Mouse (Mus musculus): ENCODE data around the gene Bfsp2.
A peak's percentile ranks its signal among the peaks of the same experiment; 100 is the strongest.
"Not testable (repeated sequence)": the region's sequence is repeated elsewhere in the genome, so short reads cannot be mapped to it uniquely, and the experiment has no call there.

The Bfsp2 gene

GRCm38 (mm10) chr9:103426425-103426824, 53.8 kb downstream of the Bfsp2 start:
- no peak for DNase-seq

DNA sequence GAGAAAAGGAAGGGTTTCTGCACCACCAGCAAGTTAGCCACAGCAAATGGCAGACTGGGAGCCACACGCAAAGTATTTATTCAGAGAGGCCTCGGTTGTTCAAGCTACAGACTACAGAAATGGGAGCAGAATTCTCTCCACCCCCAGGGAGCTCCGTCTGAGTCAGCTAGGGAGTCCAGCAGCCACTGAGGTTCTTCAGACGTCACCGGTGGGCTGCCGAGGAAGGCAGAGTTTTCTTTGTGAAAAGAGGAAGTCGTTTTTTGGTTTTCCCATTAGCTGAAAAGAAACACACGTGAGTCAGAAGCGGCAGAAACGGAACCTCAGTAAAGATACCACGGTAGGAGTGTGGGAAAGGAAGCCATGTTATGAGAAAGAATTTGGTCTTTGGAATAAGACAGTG, 55.4 kb downstream of the Bfsp2 start:
- DNase-seq, result no peak

DNA sequence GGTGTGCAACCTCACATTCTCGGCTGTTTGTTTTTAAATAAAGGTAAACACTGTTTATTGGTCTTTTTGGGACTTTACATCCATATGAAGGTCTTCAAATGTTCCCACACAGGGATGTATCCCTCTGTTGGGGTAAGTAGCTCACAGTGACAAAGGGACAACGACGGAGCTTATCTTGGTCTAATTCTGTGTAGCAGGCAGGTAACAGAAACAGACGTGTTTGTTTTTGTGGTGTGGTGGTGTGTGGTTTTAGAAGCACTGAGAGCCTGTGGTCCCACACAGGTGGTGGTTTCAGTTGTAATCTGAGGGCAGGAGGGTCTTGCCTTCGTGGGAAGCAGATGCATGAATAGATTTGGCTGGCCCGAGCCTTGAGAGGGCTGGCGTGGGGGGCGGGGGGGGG, 56.3 kb downstream of the Bfsp2 start:
- DNase-seq, result no peak

DNA sequence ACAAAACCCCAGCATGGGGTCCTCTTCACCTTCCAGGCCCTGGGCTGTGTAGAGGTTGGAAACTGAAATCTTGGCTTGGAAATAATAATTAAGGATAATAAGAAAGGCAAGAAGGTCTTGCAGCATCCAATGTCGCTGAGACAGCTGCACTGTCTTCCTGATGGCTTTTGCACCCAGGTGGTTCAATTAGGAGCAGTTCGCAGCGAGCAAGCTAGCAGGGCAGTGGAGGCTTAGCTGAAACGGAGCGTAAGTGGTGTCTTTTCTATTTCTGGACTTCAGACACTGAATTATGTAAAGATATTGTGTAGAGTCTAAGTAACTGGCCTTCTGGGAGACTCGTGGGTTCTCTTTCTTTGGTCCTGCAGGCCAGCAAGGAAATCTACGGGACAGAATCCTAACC, 56.8 kb downstream of the Bfsp2 start:
- no peak for DNase-seq

DNA sequence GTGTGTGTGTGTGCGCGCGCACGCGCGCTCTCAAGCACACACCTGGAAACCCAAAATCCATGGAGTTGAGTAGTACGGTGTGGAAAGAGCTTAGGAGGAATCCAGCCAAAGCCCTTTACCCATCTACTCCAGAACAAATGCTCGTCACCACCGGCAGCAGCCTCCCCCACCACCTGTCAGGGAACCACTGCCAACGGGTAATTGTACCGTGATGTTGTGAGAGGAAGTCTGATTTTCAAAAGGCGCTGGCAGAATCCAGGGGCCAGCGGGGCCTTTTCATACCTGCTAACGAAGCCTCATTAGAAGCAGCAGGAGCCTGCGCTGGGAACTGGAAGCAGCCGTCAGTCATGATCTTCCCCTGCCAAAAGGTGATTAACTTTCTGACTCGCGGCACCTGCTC, 57.4 kb downstream of the Bfsp2 start:
- DNase-seq, result peak; percentile 12

- no peak for DNase-seq
These were observed 59.4 kb downstream of the Bfsp2 start for GRCm38 (mm10) chr9:103420844-103421243.

- DNase-seq, result no peak
These were observed 61.4 kb downstream of the Bfsp2 start for GRCm38 (mm10) chr9:103418786-103419185.

DNA sequence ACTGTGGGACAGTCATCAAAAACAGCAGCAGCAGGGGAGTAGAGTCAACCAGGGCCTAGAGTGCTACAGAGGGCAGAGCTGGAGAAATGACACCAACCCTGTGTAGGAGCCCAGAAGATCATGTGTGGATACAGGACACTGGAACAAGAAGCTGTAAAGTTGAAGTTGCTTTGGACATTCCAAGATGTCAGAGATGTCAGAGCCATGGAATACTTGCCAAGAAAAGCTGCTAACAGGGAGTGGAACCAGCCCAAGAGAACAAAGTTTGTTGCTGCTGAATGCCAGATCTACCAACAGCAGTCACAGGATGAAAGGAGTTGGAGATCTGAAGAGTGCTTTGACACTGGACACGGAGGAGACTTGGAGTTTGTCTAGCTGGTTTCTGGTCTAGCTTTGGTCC, 62.0 kb downstream of the Bfsp2 start:
- not testable (repeated sequence) for DNase-seq

- DNase-seq, result no peak
These were observed 66.8 kb downstream of the Bfsp2 start for GRCm38 (mm10) chr9:103413457-103413856.

DNA sequence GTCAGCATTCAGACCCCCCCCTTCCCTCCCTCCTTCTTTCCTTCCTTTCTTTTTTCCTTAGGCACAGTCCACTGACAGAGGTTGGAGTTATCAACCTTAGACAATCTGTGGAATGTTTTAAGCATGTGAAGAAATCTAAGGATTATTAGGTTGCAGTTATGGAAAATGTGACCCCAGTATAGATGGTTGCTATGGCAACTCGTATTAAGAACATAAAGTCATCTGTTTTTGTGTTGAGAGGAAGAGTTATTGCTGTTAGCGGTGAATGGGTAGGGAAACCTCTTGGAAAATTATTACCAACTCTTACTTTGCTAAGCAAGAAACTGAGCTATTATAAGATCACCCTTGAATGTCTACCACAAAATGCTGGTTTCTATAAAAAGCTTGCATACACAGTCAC, 71.1 kb downstream of the Bfsp2 start:
- no peak for DNase-seq

DNA sequence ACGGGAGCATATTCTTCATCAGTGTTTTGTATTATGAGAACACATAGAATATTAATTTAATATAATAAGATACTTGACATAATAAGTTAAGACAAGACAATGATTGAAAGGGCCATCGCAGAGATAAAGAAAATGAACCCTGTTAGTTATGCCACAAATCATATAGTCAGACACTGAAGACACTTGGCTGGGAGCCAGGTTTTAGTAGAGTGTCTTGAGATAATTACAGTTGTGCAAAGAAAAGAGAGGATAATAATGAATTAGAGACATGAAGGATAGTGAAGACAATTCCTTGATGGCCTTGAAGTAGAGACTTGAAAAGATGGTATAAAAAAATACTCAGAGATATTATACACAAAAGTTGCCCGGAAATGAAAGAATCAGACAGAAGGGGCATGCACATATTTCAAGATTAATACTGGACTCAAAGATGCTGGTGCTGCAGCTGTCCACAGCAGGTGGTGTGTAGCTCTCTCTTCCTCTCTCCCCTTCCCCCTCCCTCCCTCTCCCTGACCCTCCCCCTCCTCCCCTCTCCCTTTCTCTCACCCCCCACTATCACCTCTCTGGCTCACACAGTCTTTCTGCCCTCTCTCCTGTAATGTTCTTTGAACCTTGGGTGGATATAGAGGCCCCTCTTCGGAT, 72.0 kb downstream of the Bfsp2 start:
- no peak for DNase-seq

- DNase-seq, result no peak
These were observed 76.8 kb downstream of the Bfsp2 start for GRCm38 (mm10) chr9:103403331-103403973.

- no peak for DNase-seq
These were observed 81.6 kb downstream of the Bfsp2 start for GRCm38 (mm10) chr9:103398509-103399157.

DNA sequence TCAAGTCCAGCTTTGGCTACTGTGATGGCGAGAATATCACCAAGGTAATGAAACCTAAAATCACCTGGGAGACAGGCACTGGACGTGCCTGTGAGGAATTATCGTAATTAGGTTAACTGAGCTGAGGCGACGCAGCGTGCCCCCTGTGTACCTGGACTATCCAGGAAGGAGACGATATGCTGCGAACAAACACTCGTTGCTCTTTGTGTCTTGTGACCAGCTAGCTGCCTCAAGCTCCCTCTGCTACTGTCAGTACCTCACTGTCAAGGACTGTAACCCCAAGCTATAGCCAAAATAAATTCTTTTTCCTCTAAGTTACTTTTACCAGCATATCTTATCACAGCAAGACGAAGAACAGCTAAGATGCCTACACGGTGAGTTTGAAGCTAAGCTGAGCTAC, 87.0 kb downstream of the Bfsp2 start:
- no peak for DNase-seq

DNA sequence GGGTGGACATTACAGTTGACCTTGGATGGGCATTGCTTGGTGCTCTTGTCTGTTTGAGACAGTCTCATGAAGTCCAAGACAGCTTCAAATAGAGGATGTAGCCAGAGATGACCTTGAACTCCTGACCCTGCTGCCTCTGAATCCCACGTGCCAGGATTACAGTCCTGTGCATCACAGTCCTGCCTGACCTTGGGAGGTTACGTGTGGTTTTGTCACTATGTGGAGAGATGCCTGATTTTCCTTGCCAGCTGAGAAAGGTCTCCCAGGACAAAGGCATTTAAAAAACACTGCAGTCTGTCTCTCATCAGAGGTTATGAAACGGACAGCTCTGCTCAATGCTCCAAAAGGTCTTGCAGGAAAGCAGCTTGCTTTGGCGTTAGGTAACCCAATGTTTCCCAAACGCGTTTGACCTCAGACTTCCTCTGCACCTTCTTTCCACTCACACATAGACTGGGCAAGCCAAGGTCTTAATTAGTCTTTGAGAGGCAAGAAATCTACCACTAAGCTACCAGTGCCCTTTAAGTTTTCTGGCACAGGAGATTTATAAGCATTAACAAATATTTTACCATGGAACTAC, 88.3 kb downstream of the Bfsp2 start:
- DNase-seq, result no peak

DNA sequence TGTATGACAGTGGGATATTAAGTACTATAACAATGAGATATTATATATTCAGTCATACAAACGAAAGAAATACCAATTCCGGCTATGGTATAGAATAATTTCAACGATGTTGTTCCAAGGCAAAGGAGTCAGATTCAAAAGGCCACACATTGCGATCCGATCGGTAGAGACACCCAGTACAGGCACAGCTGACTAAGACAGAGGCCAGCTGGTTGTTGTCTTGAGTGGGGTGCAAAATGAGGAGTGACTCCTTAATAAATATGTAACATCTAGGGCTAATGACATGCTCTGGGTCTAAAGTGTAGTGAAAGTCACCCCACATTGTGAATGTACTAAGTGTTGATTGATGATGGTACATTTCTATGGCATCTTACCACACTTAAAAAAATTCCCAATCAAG, 91.0 kb downstream of the Bfsp2 start:
- DNase-seq, result no peak

DNA sequence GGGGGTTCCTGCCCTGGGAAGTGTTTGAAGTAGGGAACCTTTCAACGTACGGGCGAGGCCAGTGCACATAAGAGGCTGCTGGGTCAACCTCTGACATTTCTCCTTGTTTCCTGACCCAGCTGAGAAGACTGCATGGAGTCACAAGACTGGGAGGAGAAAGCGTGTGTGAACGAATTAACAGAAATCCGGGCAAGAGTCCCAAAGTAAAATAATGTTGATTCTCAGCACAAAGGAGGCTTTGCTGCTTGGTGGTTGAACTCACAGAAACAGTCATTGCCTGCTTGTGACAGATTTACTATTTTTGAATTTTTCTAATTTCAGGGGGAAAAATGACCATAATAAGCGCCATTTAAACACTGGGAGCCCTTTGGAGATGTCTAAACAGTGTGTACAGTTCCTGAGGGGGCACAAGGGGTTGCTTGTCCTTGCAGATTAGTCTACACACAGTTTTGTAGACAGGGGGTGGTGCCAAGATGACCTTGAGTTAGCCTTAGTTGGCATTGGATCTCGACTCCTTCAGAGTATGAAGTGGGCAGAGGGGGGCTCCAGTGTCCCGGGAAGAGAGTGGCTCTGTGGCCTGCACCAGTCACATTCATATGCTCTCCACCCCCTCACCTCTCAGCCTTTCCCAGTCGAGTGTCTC, 93.1 kb downstream of the Bfsp2 start:
- DNase-seq, result no peak

- DNase-seq, result no peak
These were observed 93.6 kb downstream of the Bfsp2 start for GRCm38 (mm10) chr9:103386573-103386972.

DNA sequence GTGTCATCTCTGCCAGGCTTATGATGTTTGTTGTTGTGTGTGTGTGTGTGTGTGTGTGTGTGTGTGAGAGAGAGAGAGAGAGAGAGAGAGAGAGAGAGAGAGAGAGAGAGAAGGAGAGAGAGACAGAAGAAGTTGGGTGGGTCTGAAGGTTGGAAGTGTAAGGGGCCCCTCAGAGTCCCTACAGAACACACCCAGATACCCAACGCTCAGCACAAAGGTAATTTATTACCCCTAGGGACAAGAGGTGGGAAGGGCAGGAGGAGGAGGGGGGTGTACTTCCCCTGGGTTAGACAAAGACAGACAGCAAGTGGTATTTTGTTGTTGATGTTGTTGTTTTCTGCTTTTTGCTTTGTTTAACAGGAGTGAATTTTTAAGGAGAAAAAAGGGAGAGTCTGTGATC, 94.6 kb downstream of the Bfsp2 start:
- no peak for DNase-seq

DNA sequence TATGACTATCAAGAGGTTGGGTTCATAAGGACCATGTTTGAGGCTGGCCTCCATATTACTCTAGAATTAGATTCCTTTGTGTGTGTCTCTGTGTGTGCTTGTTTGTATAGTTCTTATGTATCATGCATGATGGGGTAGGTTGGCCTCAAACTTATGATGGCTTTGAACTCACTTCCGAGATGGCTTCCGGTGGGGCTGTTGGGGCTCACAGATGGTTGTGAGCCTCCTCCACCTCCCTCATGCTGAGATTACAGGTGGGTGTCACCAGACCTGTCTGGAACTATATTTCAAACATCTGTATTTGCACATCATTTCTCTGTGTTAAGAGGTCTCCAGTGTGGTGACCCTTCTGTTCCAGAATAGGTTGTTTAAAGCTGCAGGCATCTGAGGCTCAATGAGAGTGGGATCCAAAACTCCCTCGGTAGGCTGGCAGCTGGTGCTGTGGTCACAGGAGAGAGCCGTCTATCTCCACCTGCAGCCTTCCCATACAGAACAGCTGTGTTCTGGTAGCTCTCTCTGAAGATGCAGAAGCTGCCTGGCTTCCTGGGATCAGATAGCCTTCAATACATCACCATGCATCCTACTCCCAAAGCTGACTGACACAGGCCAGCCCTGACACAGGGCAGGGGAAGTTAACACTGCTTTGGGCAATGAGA, 96.0 kb downstream of the Bfsp2 start:
- DNase-seq, result no peak

DNA sequence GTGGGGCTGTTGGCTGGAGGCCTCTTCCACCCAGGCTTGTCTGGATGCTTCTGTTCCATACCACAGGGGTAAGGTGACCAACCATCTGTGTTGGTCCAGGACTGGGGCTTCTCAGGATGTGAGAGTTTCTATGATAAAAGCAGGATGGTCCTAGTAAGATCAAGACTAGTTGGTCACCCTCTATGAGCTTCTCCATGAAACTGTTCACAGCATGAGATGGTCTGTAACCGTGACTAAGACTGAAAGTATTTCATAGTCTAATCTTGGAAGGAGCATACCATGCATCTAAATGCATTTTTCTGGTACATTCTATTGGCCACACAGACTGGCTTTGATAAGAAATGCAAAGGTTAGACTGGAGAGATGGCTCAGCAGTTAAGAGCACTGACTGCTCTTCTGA, 96.6 kb downstream of the Bfsp2 start:
- DNase-seq, result no peak

DNA sequence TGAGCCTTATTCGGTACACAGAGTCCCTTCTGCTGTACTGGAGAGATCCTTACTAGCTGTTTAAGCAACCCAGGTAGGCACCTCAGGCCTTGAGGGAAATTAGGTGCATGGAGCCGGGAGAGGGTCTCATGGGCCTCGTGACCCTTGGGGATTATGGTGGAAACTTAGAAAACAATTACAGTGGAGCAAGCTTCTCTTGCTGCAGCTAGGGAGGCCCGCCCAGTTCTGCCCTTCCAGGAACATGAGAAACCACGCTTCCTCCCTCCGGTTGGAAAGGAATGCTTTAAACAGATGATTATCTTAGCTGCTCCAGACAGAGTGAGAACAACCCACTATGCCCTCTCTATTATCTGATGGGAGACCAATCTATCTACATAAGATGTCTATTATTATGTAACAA, 97.2 kb downstream of the Bfsp2 start:
- no peak for DNase-seq

- DNase-seq, result no peak
These were observed 99.7 kb downstream of the Bfsp2 start for GRCm38 (mm10) chr9:103380566-103380965.
